Mouse (Mus musculus) CH12.LX (cell line): ENCODE data around the gene Pate2. TPM values are rescaled to one million over a fixed set of nuclear protein-coding genes. Genes with fewer than 3 reads are reported as not detected.

Experiments
- DNase-seq: peaks from one replicate; pipeline ENCODE4 v3.0.0-alpha.2; 2013; ENCODE audit errors: extremely low read depth
- H3K27ac ChIP-seq: 2 replicates; pipeline ENCODE4 v1.5.1; 2012; ENCODE audit warnings: low read depth, mild to moderate bottlenecking, control low read depth, moderate library complexity; ENCODE audit not compliant: insufficient read depth
- H3K27me3 ChIP-seq: replicated peaks from 2 replicates; pipeline ENCODE3; 2012; ENCODE audit warnings: inconsistent platforms
- H3K36me3 ChIP-seq, 2 experiments: replicated peaks in 1 of 2; 2 replicates each; pipeline versions ENCODE3 to v1.6.1; 2012; ENCODE audit warnings: inconsistent platforms in 1 of 2, low read length in 1 of 2, mild to moderate bottlenecking in 1 of 2, mixed read lengths in 1 of 2, moderate library complexity in 1 of 2; ENCODE audit not compliant: control insufficient read depth in 1 of 2, insufficient read depth in 1 of 2
- H3K4me1 ChIP-seq, 2 experiments: 2 replicates each; pipeline ENCODE4 v1.6.1; 2012; ENCODE audit warnings: inconsistent platforms in 1 of 2, moderate library complexity in 1 of 2; ENCODE audit not compliant: insufficient read depth in 2 of 2, control insufficient read depth in 1 of 2
- H3K4me2 ChIP-seq: 2 replicates; pipeline ENCODE4 v1.6.1; 2012; ENCODE audit warnings: low read depth, mild to moderate bottlenecking, control low read depth; ENCODE audit not compliant: poor library complexity, insufficient read depth, severe bottlenecking
- H3K4me3 ChIP-seq, 3 experiments: fragments of 150-350 bp in 1 of 3; sonication (generic) in 1 of 3; replicated peaks in 1 of 3; 2 replicates each; pipeline versions ENCODE3 to v1.5.1; 2011 to 2012; ENCODE audit warnings: low read depth in 2 of 3, low read length in 2 of 3, mild to moderate bottlenecking in 2 of 3, moderate library complexity in 2 of 3, control low read depth in 1 of 3, improper control_type of control experiment in 1 of 3, inconsistent platforms in 1 of 3, mixed read lengths in 1 of 3; ENCODE audit not compliant: poor library complexity in 1 of 3
- H3K79me2 ChIP-seq: replicated peaks from 2 replicates; pipeline ENCODE4 v1.6.1; 2012; ENCODE audit warnings: mild to moderate bottlenecking, moderate library complexity; ENCODE audit not compliant: control insufficient read depth, poor library complexity, insufficient read depth, severe bottlenecking; ENCODE audit errors: extremely low read depth
- H3K9ac ChIP-seq: 2 replicates; pipeline ENCODE4 v1.6.1; 2012; ENCODE audit warnings: low read depth, mild to moderate bottlenecking, control low read depth, moderate library complexity; ENCODE audit not compliant: insufficient read depth
- H3K9me3 ChIP-seq: replicated peaks from 2 replicates; pipeline ENCODE3; 2012; ENCODE audit warnings: low read length, inconsistent platforms, mixed read lengths
- CTCF ChIP-seq, 2 experiments: IDR thresholded peaks in 1 of 2; conservative IDR thresholded peaks in 1 of 2; 2 replicates each; pipeline ENCODE4 v1.5.1; 2011 to 2012; ENCODE audit warnings: low read depth in 2 of 2, low read length in 2 of 2, improper control_type of control experiment in 1 of 2, inconsistent platforms in 1 of 2, mild to moderate bottlenecking in 1 of 2, moderate library complexity in 1 of 2
- EP300 ChIP-seq: IDR thresholded peaks from 2 replicates; pipeline ENCODE4 v1.6.1; 2011; ENCODE audit warnings: low read length, improper control_type of control experiment
- GABPA ChIP-seq: IDR thresholded peaks from 2 replicates; pipeline ENCODE4 v1.6.1; 2012; ENCODE audit warnings: low read depth, low read length, improper control_type of control experiment, inconsistent platforms; ENCODE audit not compliant: insufficient replicate concordance
- HCFC1 ChIP-seq: IDR thresholded peaks from 2 replicates; pipeline ENCODE4 v1.6.1; 2012; ENCODE audit warnings: low read depth, mild to moderate bottlenecking, inconsistent platforms, low read length, improper control_type of control experiment
- JUN ChIP-seq: IDR thresholded peaks from 2 replicates; pipeline ENCODE4 v1.6.1; 2011; ENCODE audit warnings: low read depth, mild to moderate bottlenecking, low read length, improper control_type of control experiment, moderate library complexity; ENCODE audit not compliant: insufficient read depth
- MAX ChIP-seq: IDR thresholded peaks from 2 replicates; pipeline ENCODE4 v1.6.1; 2011; ENCODE audit warnings: low read length, improper control_type of control experiment
- MAZ ChIP-seq: IDR thresholded peaks from 2 replicates; pipeline ENCODE4 v1.6.1; 2012; ENCODE audit warnings: low read depth, mild to moderate bottlenecking, inconsistent platforms, low read length, improper control_type of control experiment, moderate library complexity
- MEF2A ChIP-seq: IDR thresholded peaks from 2 replicates; pipeline ENCODE4 v1.6.1; 2014; ENCODE audit warnings: low read depth, mild to moderate bottlenecking, inconsistent platforms, low read length, improper control_type of control experiment, borderline replicate concordance
- NELFE ChIP-seq: IDR thresholded peaks from 2 replicates; pipeline ENCODE4 v1.6.1; 2011; ENCODE audit warnings: low read depth, low read length, improper control_type of control experiment
- POLR2A ChIP-seq: IDR thresholded peaks from 2 replicates; pipeline ENCODE4 v1.6.1; 2011; ENCODE audit warnings: low read depth, mild to moderate bottlenecking, improper control_type of control experiment, low read length
- RAD21 ChIP-seq: IDR thresholded peaks from 2 replicates; pipeline ENCODE4 v1.6.1; 2011; ENCODE audit warnings: low read depth, mild to moderate bottlenecking, low read length, improper control_type of control experiment, moderate library complexity
- RCOR1 ChIP-seq: conservative IDR thresholded peaks from 2 replicates; pipeline ENCODE4 v1.6.1; 2012; ENCODE audit warnings: low read depth, mild to moderate bottlenecking, inconsistent platforms, low read length, improper control_type of control experiment
- SIN3A ChIP-seq: IDR thresholded peaks from 2 replicates; pipeline ENCODE4 v1.6.1; 2012; ENCODE audit warnings: low read length, improper control_type of control experiment, inconsistent platforms
- SMC3 ChIP-seq: IDR thresholded peaks from 2 replicates; pipeline ENCODE4 v1.6.1; 2011; ENCODE audit warnings: low read depth, low read length, improper control_type of control experiment
- ZC3H11A ChIP-seq: IDR thresholded peaks from 2 replicates; pipeline ENCODE4 v1.6.1; 2012; ENCODE audit warnings: low read depth, mild to moderate bottlenecking, inconsistent platforms, low read length, improper control_type of control experiment
- ZMIZ1 ChIP-seq: IDR thresholded peaks from 2 replicates; pipeline ENCODE4 v1.6.1; 2012; ENCODE audit warnings: low read depth, mild to moderate bottlenecking, inconsistent platforms, low read length, improper control_type of control experiment
- ZNF384 ChIP-seq: IDR thresholded peaks from 2 replicates; pipeline ENCODE4 v1.6.1; 2012; ENCODE audit warnings: low read depth, low read length, improper control_type of control experiment, inconsistent platforms
- dilution Hi-C: fragments of 300-500 bp; cut with MboI; formaldehyde crosslinking; loops from 2 replicates; pipeline ENCODE4 v1.14.3; 2020; ENCODE audit warnings: low sequenced_read_pairs; ENCODE audit not compliant: extremely low pct_unique_long_range_greater_than_20kb, extremely low pct_ligation_motif_present
- in situ Hi-C: fragments of 300-500 bp; cut with MboI; formaldehyde crosslinking; loops from 3 replicates; pipeline ENCODE4 v1.14.3; 2019; ENCODE audit warnings: low sequenced_read_pairs, low pct_ligation_motif_present, low pct_unique_long_range_greater_than_20kb, mixed read lengths
- polyA plus RNA-seq: library from polyadenylated mRNA; unstranded; fragments of >175 nt; gene quantifications from 2 replicates; pipeline ENCODE4 v1.2.1, GENCODE M21; 2012; ENCODE audit warnings: low read depth; ENCODE audit not compliant: insufficient read length
- total RNA-seq, 2 experiments: library from RNA; depleted of rRNA; stranded (reverse); fragments of 300-350 nt in 1 of 2; fragments of >200 nt in 1 of 2; gene quantifications; 2 replicates each; pipeline ENCODE4 v1.2.3; 2012 to 2014

Pate2 gene
- total and polyA plus RNA-seq, 3 experiments, result 0.24 to 1.0 (median 0.41) TPM

DNA sequence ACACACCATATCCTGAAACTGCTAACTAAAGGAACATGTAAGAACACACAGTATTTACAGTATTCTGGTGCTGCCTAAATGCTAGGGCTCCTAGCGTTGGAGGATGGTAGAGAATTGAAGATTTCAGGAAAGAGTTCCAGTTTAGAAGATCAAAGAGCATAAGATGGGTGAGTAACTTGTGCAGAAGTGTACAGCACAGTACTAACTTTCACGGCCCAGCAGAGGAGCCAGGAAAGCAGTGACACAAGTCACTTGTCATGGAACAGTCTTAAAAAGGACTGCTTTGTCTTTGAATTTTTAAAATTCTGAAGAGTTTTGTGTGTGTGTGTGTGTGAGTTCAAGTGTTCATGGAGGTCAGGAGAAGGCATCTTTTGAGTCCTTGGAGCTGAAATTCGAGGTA lies 2.1 kb upstream of the Pate2 start:
- Histone ChIP-seq H3K4me1 (peaks cover 0 to 45% of the 10 kb centered on the region in 2 experiments; a peak in 2 of 4 replicates), H3K4me3 (no peak overlapping the region), H3K4me2 (peak overlapping the region; percentile 44), H3K79me2 (peaks cover 35% of the 10 kb centered on the region), H3K27ac (no peak overlapping the region), H3K9me3 (no peaks in the 10 kb centered on the region), H3K27me3 (no peaks in the 10 kb centered on the region), H3K36me3 (peaks cover 26 to 41% of the 10 kb centered on the region in 2 experiments), H3K9ac (peak overlapping the region; percentile 55; the same call in 1 of the 2 replicates)
- dilution Hi-C loops, result no loop called here
- TF ChIP-seq NELFE, result no peak
- no peak for TF ChIP-seq EP300
- no peak for TF ChIP-seq MAZ
- TF ChIP-seq ZMIZ1, result no peak
- no peak for TF ChIP-seq POLR2A
- TF ChIP-seq MEF2A, result no peak
- TF ChIP-seq ZC3H11A, result no peak
- no peak for TF ChIP-seq SMC3
- TF ChIP-seq RCOR1, result no peak
- no peak for TF ChIP-seq JUN
- TF ChIP-seq MAX, result no peak
- no peak for TF ChIP-seq HCFC1
- no peak for TF ChIP-seq CTCF (conservative IDR thresholded peaks at IDR 0.05 in 1 of 2, IDR thresholded peaks at IDR 0.05 in 1 of 2; ENCODE audit: low read depth in 2 of 2, low read length in 2 of 2)
- no peak for TF ChIP-seq ZNF384
- TF ChIP-seq GABPA, result no peak
- no peak for TF ChIP-seq SIN3A
- DNase-seq, result no peak
- in situ Hi-C loops, result no loop called here

- no peak for TF ChIP-seq RCOR1
- TF ChIP-seq RAD21, result no peak
- TF ChIP-seq ZNF384, result peak; percentile 4; the same call in 1 of the 2 replicates
- no peaks in the 10 kb centered on the region for H3K27me3 ChIP-seq
- H3K4me2 ChIP-seq, result peak overlapping the region; percentile 61; the same call in 1 of the 2 replicates
- peak overlapping the region; percentile 69 to 95 (median 88) for H3K4me3 ChIP-seq
- H3K36me3 ChIP-seq, result peaks cover 13 to 23% of the 10 kb centered on the region in 2 experiments
- H3K4me1 ChIP-seq, result peaks cover 0 to 24% of the 10 kb centered on the region in 2 experiments; a peak in 2 of 4 replicates
- peaks cover 16% of the 10 kb centered on the region for H3K79me2 ChIP-seq
- no peak for DNase-seq
- no peaks in the 10 kb centered on the region for H3K9me3 ChIP-seq
- H3K27ac ChIP-seq, result no peak overlapping the region
- H3K9ac ChIP-seq, result peak overlapping the region; percentile 29; the same call in 1 of the 2 replicates
- dilution Hi-C loops (no loop called here), in situ Hi-C loops (no loop called here)
These were observed 579 bp downstream of the Pate2 start for GRCm38 (mm10) chr9:35570663-35571062.
